Mouse (Mus musculus): ENCODE measurements at regions not wholly inside any gene's neighbourhood (a gene's known extent, or its start where the extent isn't known, plus 50 kb on each side); places are given as distances from the start of the nearest gene placed in this dataset.

DNA sequence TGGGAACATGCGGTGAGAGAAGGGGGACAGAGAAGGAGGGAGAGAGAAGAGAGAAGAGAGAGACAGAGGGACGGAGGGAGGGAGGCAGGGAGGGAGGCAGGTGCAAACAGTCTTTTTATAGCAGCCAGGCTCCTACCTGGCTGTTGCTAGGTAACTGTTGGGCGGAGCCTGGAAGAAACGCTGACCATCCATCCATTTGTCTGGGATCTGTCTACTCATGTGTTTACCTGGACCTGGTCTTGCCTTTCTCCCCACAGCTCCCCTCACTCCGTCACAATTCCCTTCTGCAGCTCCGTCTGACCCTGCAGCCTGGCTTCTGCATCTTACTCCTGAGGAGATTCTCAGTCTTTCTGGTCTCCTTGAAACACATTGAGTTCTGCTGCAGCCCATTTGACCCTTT lies 144.5 kb downstream of the Ddx11 start:
- TF ChIP-seq EP300 (IDR thresholded peaks at IDR 0.05; ENCODE audit: low read depth) (no peak), CTCF (IDR thresholded peaks at IDR 0.05; ENCODE audit: low read depth) (no peak)

All from heart, postnatal 0 days (tissue).